In the genomic region with DNA sequence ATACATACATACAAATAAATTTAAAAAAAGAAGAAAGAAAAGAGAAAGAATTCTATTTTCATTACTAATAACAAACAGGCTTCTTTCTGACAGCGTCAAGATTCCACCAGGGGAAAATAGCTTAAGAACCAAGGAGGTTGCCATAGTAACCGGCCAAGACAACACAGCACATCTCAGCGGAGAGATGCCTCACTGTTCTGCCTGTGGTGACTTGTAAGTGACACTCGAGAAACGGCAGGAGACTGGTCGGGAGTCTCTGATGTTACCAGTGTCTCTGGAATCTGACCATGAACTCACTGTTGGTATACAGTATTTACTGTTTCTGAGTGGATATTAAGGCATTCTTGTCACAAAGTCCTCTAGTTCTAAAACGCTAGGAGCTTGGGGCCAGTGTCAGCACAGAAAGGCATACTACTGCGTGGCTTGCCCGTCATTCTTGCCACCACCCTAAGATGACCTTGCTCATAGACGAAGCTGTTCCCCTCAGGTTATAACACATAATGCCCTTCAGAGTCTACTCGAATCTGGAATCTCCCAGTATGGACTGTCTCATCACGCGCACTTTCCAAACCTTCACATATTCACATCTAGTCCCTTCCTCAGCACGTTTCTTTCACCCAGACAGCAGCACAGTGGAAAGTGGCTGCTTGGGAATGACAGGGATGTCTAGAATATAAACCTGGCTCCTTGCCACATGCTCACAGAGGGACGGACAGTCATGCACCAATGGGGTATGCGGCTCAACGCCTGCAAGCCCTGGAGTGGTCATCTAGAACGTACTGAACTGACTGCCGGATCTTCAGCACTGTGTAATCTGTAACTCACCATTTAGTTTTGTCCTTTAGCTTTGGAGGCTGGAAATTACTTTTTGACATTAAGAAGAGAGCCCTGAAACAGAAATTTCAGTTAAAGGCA, we compare ENCODE assay signal across 10 mouse cellular contexts. TPM values are rescaled to one million over a fixed set of nuclear protein-coding genes. Genes with fewer than 3 reads are reported as not detected.
DNase-seq lines count a peak whose midpoint lies in the region; ATAC-seq and TF ChIP-seq lines count a peak whose summit lies in the region.
"Had no signal": no experiment of that assay in that cellular context is flagged by ENCODE, and none has a peak within 500 bp of the region (broad histone marks: within the 10 kb centered on the region; RNA-seq: fewer than 3 reads in every experiment).

No protein-coding gene starts in this region.

- TF ChIP-seq POLR2A in testis, adult 2 months (IDR thresholded peaks at IDR 0.05; ENCODE audit: control insufficient read depth, low read depth, low read length) = peak; percentile 52; the same call in 1 of the 2 replicates

- no peak for TF ChIP-seq EP300 in liver, postnatal 0 days (IDR thresholded peaks at IDR 0.05; ENCODE audit: low read depth)

- TF ChIP-seq CTCF in testis, adult 2 months (IDR thresholded peaks at IDR 0.05; ENCODE audit: control insufficient read depth, insufficient read depth, insufficient replicate concordance, low read depth, low read length) = no peak
- TF ChIP-seq CTCF in liver, postnatal 0 days (IDR thresholded peaks at IDR 0.05; ENCODE audit: low read depth) = no peak

- intact Hi-C loops in heart, postnatal 14 days (cut with DNase I) = no loop called here
- intact Hi-C loops in left cerebral cortex, postnatal 4 days (cut with DNase I) = no loop called here

- ATAC-seq in heart, embryonic 13.5 days (ENCODE audit: extremely low read depth, insufficient number of reproducible peaks, low FRiP score, low TSS enrichment) = no peak
- no peak for ATAC-seq in liver, postnatal 0 days

- peaks cover 14% of the 10 kb centered on the region for H3K4me1 ChIP-seq in heart, embryonic 13.5 days
- no peaks in the 10 kb centered on the region for H3K4me1 ChIP-seq in testis, adult 2 months (ENCODE audit: control insufficient read depth, insufficient read depth, low read length)
- no peaks in the 10 kb centered on the region for H3K4me1 ChIP-seq in liver, postnatal 0 days (ENCODE audit: insufficient read depth)

- no peaks in the 10 kb centered on the region for H3K9me3 ChIP-seq in heart, embryonic 13.5 days
- H3K9me3 ChIP-seq in liver, postnatal 0 days (ENCODE audit: low read length) = no peaks in the 10 kb centered on the region

- peak overlapping the region; percentile 26 for H3K27ac ChIP-seq in heart, embryonic 13.5 days (replicated peaks)
- H3K27ac ChIP-seq in testis, adult 2 months (ENCODE audit: control insufficient read depth, insufficient read depth, low read depth, low read length) = no peak overlapping the region
- no peak overlapping the region for H3K27ac ChIP-seq in liver, postnatal 0 days (ENCODE audit: low read depth)

- no peaks in the 10 kb centered on the region for H3K27me3 ChIP-seq in heart, embryonic 13.5 days (replicated peaks)
- H3K27me3 ChIP-seq in testis, adult 2 months (ENCODE audit: control insufficient read depth, insufficient read depth, low read length) = no peaks in the 10 kb centered on the region
- no peaks in the 10 kb centered on the region for H3K27me3 ChIP-seq in liver, postnatal 0 days (ENCODE audit: insufficient read depth, low read length)

- WGBS in heart, embryonic 13.5 days = 61% methylated on average over 19 of the region's 19 CpGs
- 88% methylated on average over 19 of the region's 19 CpGs for WGBS in liver, postnatal 0 days (ENCODE audit: insufficient replicate concordance)

- no peak overlapping the region for H3K4me2 ChIP-seq in heart, embryonic 13.5 days
- H3K4me2 ChIP-seq in liver, postnatal 0 days (ENCODE audit: low read depth, low read length) = no peak overlapping the region

- no peak overlapping the region for H3K9ac ChIP-seq in heart, embryonic 13.5 days
- no peak overlapping the region for H3K9ac ChIP-seq in liver, postnatal 0 days (replicated peaks)

- no peak for DNase-seq in heart, postnatal 14 days
- DNase-seq in testis, postnatal 10 days (ENCODE audit: low spot score) = no peak
- DNase-seq in left cerebral cortex, postnatal 4 days = peak; percentile 9
- DNase-seq in spleen, postnatal 14 days (ENCODE audit: low spot score in 2 of 2) = no peak
- DNase-seq in urinary bladder, postnatal 36 days (ENCODE audit: low spot score in 2 of 2) = no peak
- no peak for DNase-seq in liver, postnatal 0 days
- DNase-seq: kidney, postnatal 14 days had no signal

- no peak overlapping the region for H3K4me3 ChIP-seq in heart, embryonic 13.5 days
- H3K4me3 ChIP-seq in testis, adult 2 months (ENCODE audit: control insufficient read depth, low read depth, low read length) = peak overlapping the region; percentile 79
- no peak overlapping the region for H3K4me3 ChIP-seq in liver, postnatal 0 days (ENCODE audit: low read depth, low read length)

- H3K36me3 ChIP-seq in heart, embryonic 13.5 days = peaks cover 88% of the 10 kb centered on the region
- peaks cover 2% of the 10 kb centered on the region for H3K36me3 ChIP-seq in testis, adult 2 months (ENCODE audit: control insufficient read depth, insufficient read depth, low read length)
- peaks cover 53% of the 10 kb centered on the region for H3K36me3 ChIP-seq in liver, postnatal 0 days (replicated peaks; ENCODE audit: insufficient read depth, low read length)

RNA-seq across cellular contexts. Expression of a gene that starts 48.6 kb away (rescaled TPM):
- 6.2 and 7.5 TPM in 2 replicates for polyA plus RNA-seq in heart, embryonic 13.5 days (2015; fragmentation: Nextera tagmentation; extraction: Ambion mirVana)
- 1 to 10 TPM; 4.0 to 6.1 TPM for total RNA-seq in heart, postnatal 14 days (2021)
- polyA plus RNA-seq in testis, adult 2 months (2012; rRNA removed) = 49.1 and 54.4 TPM in 2 replicates
- total RNA-seq in left cerebral cortex, postnatal 4 days (2021) = 100 to 1,000 TPM; 168 to 187 TPM
- 1.0 and 1.1 TPM in 2 replicates for polyA plus RNA-seq in liver, postnatal 0 days (2015; fragmentation: Nextera tagmentation; extraction: Ambion mirVana)

RNA-seq across cellular contexts. Expression of a gene that starts 49.2 kb away (rescaled TPM):
- 25.5 and 27.0 TPM in 2 replicates for polyA plus RNA-seq in heart, embryonic 13.5 days (2015; fragmentation: Nextera tagmentation; extraction: Ambion mirVana)
- 10 to 100 TPM; 28.7 to 30.1 TPM for total RNA-seq in heart, postnatal 14 days (2021)
- polyA plus RNA-seq in testis, adult 2 months (2012; rRNA removed) = 5.1 and 5.6 TPM in 2 replicates
- total RNA-seq in left cerebral cortex, postnatal 4 days (2021) = 10 to 100 TPM; 48.6 to 57.3 TPM
- polyA plus RNA-seq in liver, postnatal 0 days (2015; fragmentation: Nextera tagmentation; extraction: Ambion mirVana) = 11.7 and 11.8 TPM in 2 replicates

RNA-seq across cellular contexts. Expression of a gene that starts 52.7 kb away (rescaled TPM):
- polyA plus RNA-seq in heart, embryonic 13.5 days (2015; fragmentation: Nextera tagmentation; extraction: Ambion mirVana) = 4.6 and 6.8 TPM in 2 replicates
- 1 to 10 TPM; 5.3 to 5.9 TPM for total RNA-seq in heart, postnatal 14 days (2021)
- 7.9 and 8.2 TPM in 2 replicates for polyA plus RNA-seq in testis, adult 2 months (2012; rRNA removed)
- 10 to 100 TPM; 39.4 to 40.8 TPM for total RNA-seq in left cerebral cortex, postnatal 4 days (2021)
- polyA plus RNA-seq in liver, postnatal 0 days (2015; fragmentation: Nextera tagmentation; extraction: Ambion mirVana) = 1.8 and 2.2 TPM in 2 replicates
- total RNA-seq: megakaryocyte progenitor cell, adult 5-6 weeks had no signal
